Mouse (Mus musculus): ENCODE measurements around the gene Pif1. TPM values are rescaled to one million over a fixed set of nuclear protein-coding genes. Genes with fewer than 3 reads are reported as not detected.

Gene Pif1
- total and polyA plus RNA-seq, 2 experiments from 2014 or later, result 1.0 to 3.7 TPM

DNA sequence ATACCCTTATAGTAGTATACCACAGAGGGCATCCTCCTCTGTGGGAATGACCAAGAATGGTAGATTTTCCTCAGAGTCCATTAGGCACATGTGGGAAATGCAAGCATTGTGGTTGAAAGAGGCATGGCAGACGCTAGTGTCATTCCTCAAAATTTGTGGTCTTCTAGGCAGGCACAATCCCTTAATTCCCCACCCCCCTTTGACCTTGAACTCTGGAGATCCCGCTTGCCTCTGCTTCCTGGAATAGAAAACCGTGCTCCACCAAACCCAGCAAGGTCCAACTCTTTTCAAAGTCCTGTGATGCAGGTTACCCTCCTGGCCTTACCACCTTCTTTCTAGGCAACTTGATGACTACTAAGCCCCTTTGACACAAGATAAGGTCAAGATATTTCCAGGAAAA lies 5.8 kb downstream of the Pif1 start:
- DNase-seq, result no peak
- no peak for ATAC-seq
- 91% methylated on average over 3 of the region's 3 CpGs for WGBS

DNA sequence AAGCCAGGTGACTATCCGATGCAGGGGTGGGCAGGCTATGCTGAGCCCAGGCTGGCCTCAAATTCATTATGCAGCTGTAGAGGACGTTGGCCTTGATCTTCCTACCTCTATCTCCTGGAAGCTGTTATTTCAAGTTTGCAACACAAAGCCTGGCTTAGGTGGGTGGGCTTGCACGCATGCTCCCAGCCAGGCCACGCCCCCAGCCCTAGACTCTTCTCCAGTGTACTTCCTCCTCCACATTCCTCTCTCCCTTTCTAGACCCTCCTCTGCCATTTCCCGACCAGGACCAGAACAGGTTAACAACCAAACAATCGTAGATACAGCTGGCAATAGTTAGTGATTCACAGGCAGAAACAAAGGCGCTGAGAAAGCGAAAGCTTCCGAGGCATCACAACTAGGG lies 6.6 kb downstream of the Pif1 start:
- H3K36me3 ChIP-seq (ENCODE audit: insufficient read depth), result no peaks in the 10 kb centered on the region
- no peak overlapping the region for H3K27ac ChIP-seq (ENCODE audit: low read depth, low read length)
- 89% methylated on average over 9 of the region's 9 CpGs for WGBS
- H3K9me3 ChIP-seq (ENCODE audit: low read length), result no peaks in the 10 kb centered on the region
- H3K4me1 ChIP-seq (ENCODE audit: insufficient read depth), result no peaks in the 10 kb centered on the region
- H3K27me3 ChIP-seq (ENCODE audit: insufficient read depth, low read length), result no peaks in the 10 kb centered on the region
- no peak overlapping the region for H3K4me3 ChIP-seq (ENCODE audit: low read depth, low read length)
- no peak for DNase-seq
- H3K9ac ChIP-seq, result no peak overlapping the region
- H3K4me2 ChIP-seq (ENCODE audit: low read depth), result no peak overlapping the region
- no peak for TF ChIP-seq CTCF (IDR thresholded peaks at IDR 0.05; ENCODE audit: low read depth)
- no peak for ATAC-seq

More for the DNA sequence above, 5.8 kb downstream of the Pif1 start:
- Histone ChIP-seq H3K4me2 (ENCODE audit: low read depth) (no peak overlapping the region), H3K9ac (no peak overlapping the region), H3K9me3 (ENCODE audit: low read length) (no peaks in the 10 kb centered on the region), H3K36me3 (ENCODE audit: insufficient read depth) (no peaks in the 10 kb centered on the region), H3K4me1 (ENCODE audit: insufficient read depth) (peaks cover 5% of the 10 kb centered on the region; the same call in 1 of the 2 replicates), H3K4me3 (ENCODE audit: low read depth, low read length) (no peak overlapping the region), H3K27me3 (ENCODE audit: insufficient read depth, low read length) (no peaks in the 10 kb centered on the region), H3K27ac (ENCODE audit: low read depth, low read length) (no peak overlapping the region)
- no peak for TF ChIP-seq CTCF (IDR thresholded peaks at IDR 0.05; ENCODE audit: low read depth)

DNA sequence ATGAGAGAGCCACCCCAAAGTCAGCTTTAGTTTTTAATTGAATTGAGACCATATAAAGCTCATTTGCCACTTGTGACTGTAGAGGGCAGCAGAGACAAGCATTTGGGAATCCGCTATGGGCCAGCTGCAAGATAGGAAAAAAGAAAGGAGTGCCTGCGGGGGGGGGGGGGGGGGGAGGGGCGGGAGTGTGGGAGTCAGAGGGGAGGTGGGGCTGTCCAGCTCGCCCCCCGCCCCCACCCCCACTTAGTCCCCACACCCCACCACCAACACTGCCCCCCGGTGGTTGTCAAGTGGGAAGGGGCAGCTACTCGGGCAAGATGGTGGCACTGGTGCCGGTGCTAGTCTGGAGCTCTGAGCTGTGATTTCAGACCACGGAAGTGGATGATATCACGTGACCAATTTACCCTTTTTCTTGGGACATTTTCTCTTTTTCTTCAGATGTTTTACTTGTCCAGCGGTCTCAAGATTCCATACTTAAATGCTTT lies 11.8 kb downstream of the Pif1 start:
- H3K4me3 ChIP-seq (ENCODE audit: low read depth, low read length), result no peak overlapping the region
- no peak overlapping the region for H3K9ac ChIP-seq
- peak; percentile 74 for DNase-seq
- TF ChIP-seq CTCF (IDR thresholded peaks at IDR 0.05; ENCODE audit: low read depth), result peak; percentile 66
- no peaks in the 10 kb centered on the region for H3K27me3 ChIP-seq (ENCODE audit: insufficient read depth, low read length)
- 51% methylated on average over 7 of the region's 11 CpGs for WGBS
- H3K4me2 ChIP-seq (ENCODE audit: low read depth), result peak overlapping the region; percentile 21; the same call in 1 of the 2 replicates
- no peaks in the 10 kb centered on the region for H3K9me3 ChIP-seq (ENCODE audit: low read length)
- peak; percentile 29; the same call in 1 of the 2 replicates for ATAC-seq
- no peaks in the 10 kb centered on the region for H3K36me3 ChIP-seq (ENCODE audit: insufficient read depth)
- H3K4me1 ChIP-seq (ENCODE audit: insufficient read depth), result no peaks in the 10 kb centered on the region
- no peak overlapping the region for H3K27ac ChIP-seq (ENCODE audit: low read depth, low read length)

DNA sequence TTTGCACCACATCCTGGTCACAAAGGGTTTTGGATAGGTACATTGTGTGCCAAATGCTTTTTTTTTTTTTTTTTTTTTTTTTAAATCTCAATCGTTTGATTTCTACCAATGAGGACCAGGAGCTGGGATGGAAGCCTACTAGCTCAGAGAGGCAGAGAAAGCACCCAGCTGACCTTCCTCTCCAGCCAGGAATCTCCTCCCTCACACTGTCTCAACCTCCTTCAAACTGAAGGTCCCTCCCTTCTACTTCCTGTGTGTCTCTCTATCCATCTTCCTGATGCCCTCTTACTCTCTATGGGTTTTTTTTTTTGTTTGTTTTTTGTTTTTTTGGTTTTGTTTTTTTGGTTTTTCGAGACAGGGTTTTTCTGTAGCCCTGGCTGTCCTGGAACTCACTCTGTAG lies 14.0 kb downstream of the Pif1 start:
- H3K27me3 ChIP-seq (ENCODE audit: insufficient read depth, low read length), result no peaks in the 10 kb centered on the region
- no peak overlapping the region for H3K27ac ChIP-seq (ENCODE audit: low read depth, low read length)
- ATAC-seq, result no peak
- H3K9me3 ChIP-seq (ENCODE audit: low read length), result no peaks in the 10 kb centered on the region
- no peak overlapping the region for H3K4me2 ChIP-seq (ENCODE audit: low read depth)
- no peak for TF ChIP-seq CTCF (IDR thresholded peaks at IDR 0.05; ENCODE audit: low read depth)
- H3K9ac ChIP-seq, result no peak overlapping the region
- DNase-seq, result no peak
- WGBS, result 76% methylated on average over 2 of the region's 2 CpGs
- H3K36me3 ChIP-seq (ENCODE audit: insufficient read depth), result no peaks in the 10 kb centered on the region
- no peak overlapping the region for H3K4me3 ChIP-seq (ENCODE audit: low read depth, low read length)
- no peaks in the 10 kb centered on the region for H3K4me1 ChIP-seq (ENCODE audit: insufficient read depth)

DNA sequence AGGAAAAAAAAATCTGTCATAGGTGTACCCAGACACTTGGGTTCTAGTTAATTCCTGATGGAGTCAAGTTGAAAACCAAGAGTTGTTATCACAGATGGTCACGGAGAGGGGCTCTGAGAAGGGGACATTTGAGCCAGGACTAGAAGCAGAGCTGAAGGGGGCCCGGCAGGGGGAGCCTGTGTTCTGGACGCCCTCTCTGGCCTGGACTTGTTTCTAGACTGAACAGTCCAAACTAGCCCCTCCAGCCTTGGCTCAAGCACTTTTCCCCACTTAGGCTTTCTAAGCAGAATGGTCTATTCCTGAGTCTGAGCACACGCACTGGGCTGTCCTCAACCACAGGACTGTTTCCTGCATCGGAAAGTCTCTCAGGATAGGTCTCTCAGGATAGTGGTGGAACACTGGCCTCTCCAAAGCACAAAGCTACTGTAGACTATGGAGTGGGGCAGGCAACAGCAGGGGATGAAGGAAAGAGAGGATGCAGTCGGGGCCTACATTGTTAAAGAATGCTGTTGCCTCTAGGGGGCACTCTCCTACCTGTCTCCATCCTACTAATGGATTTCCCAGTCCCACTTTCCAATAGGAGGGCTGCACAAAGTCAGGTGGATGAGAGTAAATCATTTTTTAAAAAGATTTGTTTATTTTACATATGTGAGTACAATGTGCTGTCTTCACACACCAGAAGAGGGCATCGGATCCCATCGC lies 16.6 kb downstream of the Pif1 start:
- no peak for ATAC-seq
- 45% methylated on average over 8 of the region's 8 CpGs for WGBS

DNA sequence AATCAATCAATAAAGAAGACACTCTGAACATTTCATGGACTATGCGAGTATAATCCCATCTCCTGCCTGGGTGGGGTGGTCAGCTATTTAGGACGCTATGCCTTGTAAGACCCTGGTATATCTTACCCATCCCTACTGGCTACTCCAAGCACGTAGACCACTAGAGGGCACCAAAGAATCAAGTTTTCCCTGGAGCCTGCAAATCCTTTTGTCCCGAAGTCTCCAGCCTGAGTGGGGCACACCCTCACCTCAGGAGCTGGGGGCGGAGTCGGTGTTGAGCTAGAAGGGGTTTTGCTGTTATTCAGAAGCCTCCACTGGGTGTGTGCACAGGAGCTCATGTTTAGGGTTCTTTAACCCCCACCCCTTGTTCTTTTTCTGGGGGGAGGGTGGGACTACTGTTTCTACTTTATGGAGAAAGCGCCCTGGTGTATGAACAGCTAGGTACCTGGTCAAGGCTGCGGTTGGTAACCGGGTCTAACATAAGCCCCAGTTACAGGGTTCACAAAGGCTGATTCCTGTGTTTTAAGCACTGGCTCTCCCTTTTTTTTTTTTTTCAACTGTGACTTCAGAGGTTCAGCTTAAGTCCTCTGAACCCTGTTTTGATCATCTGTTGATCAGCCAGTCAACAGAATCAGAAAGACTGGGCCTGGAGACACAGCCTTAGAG lies 18.6 kb downstream of the Pif1 start:
- ATAC-seq, result peak; percentile 95

More for the DNA sequence above, 16.6 kb downstream of the Pif1 start:
- DNase-seq, result no peak
- Histone ChIP-seq H3K4me1 (ENCODE audit: insufficient read depth) (no peaks in the 10 kb centered on the region), H3K9ac (no peak overlapping the region), H3K27me3 (ENCODE audit: insufficient read depth, low read length) (no peaks in the 10 kb centered on the region), H3K9me3 (ENCODE audit: low read length) (no peaks in the 10 kb centered on the region), H3K27ac (ENCODE audit: low read depth, low read length) (no peak overlapping the region), H3K36me3 (ENCODE audit: insufficient read depth) (no peaks in the 10 kb centered on the region), H3K4me3 (ENCODE audit: low read depth, low read length) (no peak overlapping the region), H3K4me2 (ENCODE audit: low read depth) (no peak overlapping the region)
- peak; percentile 45 for TF ChIP-seq CTCF (IDR thresholded peaks at IDR 0.05; ENCODE audit: low read depth)

More for the DNA sequence above, 18.6 kb downstream of the Pif1 start:
- H3K36me3 ChIP-seq (ENCODE audit: insufficient read depth), result no peaks in the 10 kb centered on the region
- H3K4me3 ChIP-seq (ENCODE audit: low read depth, low read length), result peak overlapping the region; percentile 4; the same call in 1 of the 2 replicates
- WGBS, result 8% methylated on average over 9 of the region's 9 CpGs
- H3K4me2 ChIP-seq (ENCODE audit: low read depth), result peak overlapping the region; percentile 45
- H3K9ac ChIP-seq, result no peak overlapping the region
- peak; percentile 92 for DNase-seq
- H3K4me1 ChIP-seq (ENCODE audit: insufficient read depth), result no peaks in the 10 kb centered on the region
- no peaks in the 10 kb centered on the region for H3K9me3 ChIP-seq (ENCODE audit: low read length)
- TF ChIP-seq CTCF (IDR thresholded peaks at IDR 0.05; ENCODE audit: low read depth), result peak; percentile 90
- H3K27ac ChIP-seq (ENCODE audit: low read depth, low read length), result no peak overlapping the region
- no peaks in the 10 kb centered on the region for H3K27me3 ChIP-seq (ENCODE audit: insufficient read depth, low read length)

Data from forebrain, postnatal 0 days (tissue).